Mouse (Mus musculus) liver, adult 2 months (tissue): ENCODE measurements around the gene Mtfr1l.

ENCODE experiments used
- CTCF ChIP-seq: fragments of 200-500 bp; IDR thresholded peaks from 2 replicates; pipeline ENCODE4 v1.5.1; 2011; ENCODE audit warnings: low read depth, low read length, control low read depth
- POLR2A ChIP-seq: fragments of 200-500 bp; IDR thresholded peaks from 2 replicates; pipeline ENCODE4 v1.6.1; 2011; ENCODE audit warnings: low read length, control low read depth; ENCODE audit not compliant: insufficient read depth; ENCODE audit errors: extremely low read depth

- TF ChIP-seq POLR2A (no peak), CTCF (no peak)
Measured at GRCm38 (mm10) chr4:134559154-134559553, 24.0 kb upstream of the Mtfr1l start.
